Mouse (Mus musculus) bone marrow macrophage, adult 2 months (primary cell): Measurements from ENCODE around the gene Spp2.

Experiments
- CTCF ChIP-seq: IDR thresholded peaks from 2 replicates; pipeline ENCODE4 v1.5.1; 2012; ENCODE audit warnings: low read depth, mild to moderate bottlenecking, low read length, moderate library complexity
- POLR2A ChIP-seq: IDR thresholded peaks from 2 replicates; pipeline ENCODE4 v1.6.1; 2012; ENCODE audit warnings: mild to moderate bottlenecking, low read depth, low read length, borderline replicate concordance

DNA sequence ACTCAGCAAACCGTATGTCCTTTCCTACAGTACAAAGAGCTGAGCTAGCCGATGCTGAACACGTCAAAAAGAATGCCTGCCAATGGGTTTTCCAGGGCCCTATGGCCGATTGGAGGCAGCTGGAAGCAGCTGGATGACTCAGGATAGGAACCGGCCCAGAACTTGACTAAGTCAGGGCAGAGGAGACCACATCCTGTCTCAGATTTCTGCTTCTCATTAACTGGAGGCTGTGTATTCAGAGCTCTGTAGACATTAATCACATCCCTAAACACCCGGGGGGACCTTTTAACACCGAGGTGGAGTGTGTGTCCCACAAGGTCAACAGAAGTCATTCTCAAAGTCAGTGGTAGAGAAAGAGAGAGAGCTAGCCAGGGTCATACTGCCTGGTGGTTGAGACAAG, 67.8 kb downstream of the Spp2 start:
- TF ChIP-seq POLR2A (no peak), CTCF (no peak)
